Mouse (Mus musculus): Measurements from ENCODE around the gene Faap100.
"Not testable (repeated sequence)": the region's sequence is repeated elsewhere in the genome, so short reads cannot be mapped to it uniquely, and the experiment has no call there.

The Faap100 gene

DNA sequence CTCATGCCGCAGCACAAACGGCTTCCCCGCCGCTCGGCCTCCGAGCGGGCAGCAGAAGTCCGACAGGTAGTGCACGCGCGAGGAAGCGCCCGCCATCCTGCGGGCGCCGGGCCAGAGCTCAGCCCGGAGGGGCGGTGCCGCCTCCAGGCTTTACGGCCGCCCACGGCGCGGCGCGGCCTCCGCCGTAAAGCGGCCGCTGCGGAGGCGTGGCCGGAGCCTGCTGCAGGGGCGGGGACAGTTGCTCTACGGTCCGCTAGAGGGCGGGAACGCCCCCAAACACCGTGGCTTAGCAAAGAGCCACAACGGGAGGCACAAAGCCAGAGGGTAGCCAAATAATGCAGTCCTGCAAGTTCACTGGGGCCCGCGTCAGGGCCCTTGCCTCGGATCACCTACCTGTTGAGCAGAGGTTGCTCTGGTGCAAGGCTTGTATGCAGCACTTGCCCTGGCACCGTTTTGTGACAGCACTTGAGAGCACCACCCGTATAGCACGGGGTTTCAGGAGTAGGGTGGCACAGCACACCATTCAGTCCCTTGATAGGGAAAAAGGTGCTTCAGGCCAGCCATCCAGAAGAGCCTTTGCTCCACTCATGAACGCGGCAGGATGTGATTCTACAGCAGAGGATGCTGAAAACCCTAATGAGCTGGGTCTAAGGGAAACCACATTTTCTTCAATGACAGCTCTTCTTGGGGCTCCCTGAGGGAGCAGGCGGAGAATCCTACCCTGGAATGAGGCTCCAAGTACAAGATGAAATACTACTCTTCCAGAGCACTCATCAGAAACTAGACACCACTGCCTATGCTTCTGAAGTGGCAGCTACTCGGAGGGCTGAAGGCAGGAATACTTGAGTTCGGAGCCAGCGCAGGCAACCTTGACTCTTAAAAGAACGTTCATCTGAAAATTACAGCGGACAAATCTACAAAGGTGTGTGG, at the start of gene Faap100:
Gene Faap100 (minus strand): TSS at position 154 of the 930 bp plus-strand sequence.
- DNase-seq, result peak; percentile 95

DNA sequence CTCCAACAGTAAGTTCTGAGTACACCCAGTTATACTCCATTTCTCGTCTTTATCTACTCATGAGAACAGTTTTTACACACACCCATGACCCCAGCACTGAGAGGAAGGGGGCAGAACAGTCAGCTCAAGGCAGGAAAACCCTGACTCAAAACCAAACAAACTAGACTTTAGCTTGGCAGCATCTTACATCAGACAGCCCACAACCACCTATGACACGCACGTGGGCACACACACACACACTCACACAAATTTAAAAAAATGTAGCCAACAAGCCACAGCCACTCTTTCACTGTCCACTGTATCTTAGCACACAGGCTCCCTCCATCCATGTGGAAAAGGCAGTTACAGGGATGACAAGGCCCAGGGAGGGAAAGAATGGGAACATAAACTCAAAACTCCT, 48.2 kb upstream of the Faap100 start:
- no peak for DNase-seq

DNA sequence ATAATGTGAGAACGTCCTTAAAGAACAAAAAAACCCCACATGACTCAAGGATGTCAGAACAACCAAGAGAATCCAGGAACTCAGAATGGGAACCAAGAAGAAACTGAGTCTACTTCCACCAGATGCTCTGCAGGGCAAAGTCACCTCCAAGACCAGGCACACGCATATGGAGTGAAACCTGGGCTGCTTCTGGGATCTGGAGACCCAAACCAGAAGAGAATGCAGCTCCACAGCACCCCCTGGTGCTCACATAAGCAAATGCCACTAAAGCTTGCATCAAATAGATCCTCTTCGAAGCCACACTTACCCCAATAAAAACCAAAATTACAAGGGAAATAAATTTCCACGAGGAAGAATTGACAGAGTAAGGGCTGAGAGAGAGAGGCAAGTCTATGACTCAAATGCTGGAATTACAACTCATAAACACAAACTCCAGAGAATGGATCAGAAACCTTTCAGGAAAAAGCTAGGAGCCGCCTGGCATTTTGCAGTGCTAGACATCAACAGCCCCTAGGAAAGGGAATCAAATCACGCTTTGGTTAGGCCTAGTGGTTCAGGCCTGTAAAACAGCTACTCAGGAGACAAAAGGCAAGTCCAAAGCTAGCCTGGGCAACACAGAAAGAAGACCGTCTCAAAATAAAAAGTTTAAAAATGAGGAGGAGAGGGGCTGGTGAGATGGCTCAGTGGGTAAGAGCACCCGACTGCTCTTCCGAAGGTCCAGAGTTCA, 45.2 kb upstream of the Faap100 start:
- DNase-seq, result peak; percentile 65

DNA sequence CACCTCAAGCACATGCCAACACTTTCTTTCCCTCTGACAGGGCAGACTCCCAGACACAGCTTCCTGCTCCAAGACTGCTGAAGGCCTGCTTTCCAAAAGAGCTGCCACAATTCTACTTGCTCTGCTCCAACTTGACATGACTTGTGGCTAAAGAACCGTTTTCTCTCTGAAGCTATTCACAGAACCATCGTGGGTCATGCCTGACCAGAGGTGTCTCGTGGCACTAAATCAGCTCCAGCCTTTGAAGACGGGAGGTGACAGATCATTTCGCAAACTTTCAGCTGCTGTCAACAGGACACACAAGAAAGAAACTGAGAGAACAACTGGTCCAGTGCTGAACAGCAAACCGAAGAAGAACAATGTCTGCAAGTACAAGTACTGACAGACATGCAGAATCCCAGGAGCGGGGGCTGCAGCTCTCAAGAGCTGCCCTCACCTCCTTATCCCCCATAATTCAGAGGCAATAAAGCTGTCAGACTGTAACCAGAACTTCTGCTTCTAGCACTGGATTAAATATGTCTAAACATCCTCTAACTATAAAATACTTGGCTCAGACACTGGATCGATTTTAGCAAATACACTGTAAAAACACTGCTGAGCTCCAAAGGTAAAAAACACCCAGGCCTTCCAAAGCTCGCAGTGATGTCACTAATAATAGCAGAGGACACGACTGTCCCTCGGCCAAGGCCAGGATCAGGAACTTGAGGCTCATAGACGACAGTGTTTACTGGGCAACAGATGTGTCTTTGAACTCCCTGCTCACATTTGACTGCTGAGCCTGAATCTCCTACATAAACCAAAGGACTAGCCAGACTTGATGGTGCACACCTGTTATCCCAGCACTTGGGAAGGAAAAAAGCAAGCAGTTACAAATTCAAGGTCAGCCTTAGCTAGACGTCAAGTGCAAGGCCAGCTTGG, 44.3 kb upstream of the Faap100 start:
- peak; percentile 12 for DNase-seq

DNA sequence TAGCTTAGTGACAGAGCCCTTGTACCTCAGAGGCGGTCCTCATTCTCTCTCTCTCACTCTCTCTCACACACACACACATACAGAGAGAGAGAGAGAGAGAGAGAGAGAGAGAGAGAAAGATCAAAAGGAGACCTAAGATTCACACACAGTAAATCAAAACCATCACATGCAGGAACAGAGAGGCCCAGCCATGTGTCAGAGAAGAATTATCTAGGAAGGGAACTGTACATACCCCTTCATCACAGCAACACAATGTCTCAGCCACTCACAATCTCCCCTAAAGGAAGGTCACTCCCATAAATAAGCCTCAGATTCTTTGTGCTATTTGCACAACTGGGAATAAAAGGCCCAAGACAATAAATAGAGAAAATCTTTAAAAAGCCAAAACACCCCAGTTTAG, 40.0 kb upstream of the Faap100 start:
- DNase-seq, result no peak

DNA sequence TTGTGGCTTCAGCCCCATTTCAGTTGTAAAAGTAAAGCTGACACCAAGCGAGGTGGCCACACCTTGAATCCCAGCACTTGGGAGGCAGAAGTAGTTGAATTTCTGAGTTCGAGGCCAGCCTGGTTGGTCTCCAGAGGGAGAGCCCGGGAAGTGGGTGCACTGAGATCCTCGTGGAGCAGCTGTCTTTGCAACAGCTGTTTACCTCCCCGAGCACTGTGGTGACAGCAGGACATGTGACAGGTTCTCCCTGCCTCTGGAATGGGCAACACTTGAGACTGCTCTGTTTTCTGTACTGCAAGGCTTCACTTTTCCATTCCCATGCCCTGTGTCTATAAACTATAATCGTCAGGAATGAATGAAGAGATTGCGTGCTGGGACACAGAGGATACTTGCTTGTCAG, 39.3 kb upstream of the Faap100 start:
- DNase-seq, result no peak

DNA sequence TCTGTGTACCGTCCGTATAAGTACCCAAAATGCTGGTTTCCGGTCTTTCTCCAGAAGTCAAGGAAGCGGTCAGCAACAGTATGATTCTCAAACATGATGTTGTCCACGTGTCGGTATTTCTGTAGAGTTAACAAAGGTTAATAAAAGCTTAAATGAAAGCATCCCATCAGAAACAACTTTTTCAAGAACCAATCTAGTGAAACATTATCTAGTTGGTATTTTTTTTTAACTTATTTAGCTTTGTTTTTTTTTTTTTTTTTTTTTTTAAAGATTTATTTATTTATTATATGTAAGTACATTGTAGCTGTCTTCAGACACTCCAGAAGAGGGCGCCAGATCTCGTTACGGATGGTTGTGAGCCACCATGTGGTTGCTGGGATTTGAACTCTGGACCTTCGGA, 35.1 kb upstream of the Faap100 start:
- not testable (repeated sequence) for DNase-seq

DNA sequence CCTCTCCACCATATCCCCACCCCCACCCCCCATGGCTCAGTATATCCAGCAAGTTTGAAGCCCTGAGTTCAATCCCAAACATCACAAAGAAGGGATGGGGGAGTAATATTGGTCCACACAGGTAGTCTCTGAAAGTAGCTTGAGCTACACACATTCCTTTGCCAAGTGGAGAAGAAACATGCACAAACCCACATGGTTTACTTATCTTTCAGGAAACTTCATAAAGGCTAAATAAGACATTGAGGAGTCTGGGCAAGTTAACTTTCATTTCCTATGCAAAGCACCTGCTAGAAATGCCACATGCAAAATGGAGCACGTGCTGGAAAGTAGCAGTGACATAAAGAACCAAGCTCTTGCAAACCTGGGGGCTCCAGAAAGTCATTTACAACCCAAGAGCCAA, 27.9 kb upstream of the Faap100 start:
- DNase-seq, result no peak

DNA sequence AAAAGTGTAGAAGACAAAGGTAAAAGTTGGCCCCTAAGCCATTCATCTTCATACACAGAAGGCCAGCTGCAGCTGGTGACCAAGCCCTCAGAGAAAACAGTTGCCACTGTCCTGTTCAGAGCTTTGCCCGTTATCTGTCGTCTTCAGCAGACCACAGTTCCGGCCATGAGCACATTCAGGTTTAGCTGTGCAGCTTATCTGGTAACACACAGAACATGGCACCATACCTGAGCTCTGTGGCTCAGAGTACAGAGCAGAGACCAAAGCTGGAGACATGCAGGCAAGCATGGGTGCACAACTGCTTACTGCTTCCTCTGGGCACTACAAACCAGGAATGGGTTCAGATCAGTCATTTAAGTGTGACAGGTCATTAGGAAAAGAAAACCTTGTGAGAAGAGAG, 27.3 kb upstream of the Faap100 start:
- no peak for DNase-seq

DNA sequence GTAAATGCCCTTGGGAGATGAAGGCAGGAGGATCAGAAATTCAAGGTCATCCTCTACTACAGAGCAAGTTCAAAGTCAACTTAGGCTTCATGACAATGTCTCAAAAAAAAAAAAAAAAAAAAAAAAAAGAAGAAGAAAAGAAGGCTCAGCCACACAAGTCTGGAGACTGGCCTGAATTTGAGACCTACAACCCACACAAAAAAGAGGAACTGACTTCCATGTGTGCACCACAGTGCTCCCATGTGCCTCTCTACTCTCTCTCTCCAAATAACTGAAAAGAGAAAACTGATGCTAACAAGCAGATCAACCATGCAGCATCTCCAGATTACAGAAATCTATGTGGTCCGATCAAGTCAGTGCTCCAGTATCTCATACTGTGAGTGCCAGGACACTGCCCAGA, 26.2 kb upstream of the Faap100 start:
- DNase-seq, result no peak

DNA sequence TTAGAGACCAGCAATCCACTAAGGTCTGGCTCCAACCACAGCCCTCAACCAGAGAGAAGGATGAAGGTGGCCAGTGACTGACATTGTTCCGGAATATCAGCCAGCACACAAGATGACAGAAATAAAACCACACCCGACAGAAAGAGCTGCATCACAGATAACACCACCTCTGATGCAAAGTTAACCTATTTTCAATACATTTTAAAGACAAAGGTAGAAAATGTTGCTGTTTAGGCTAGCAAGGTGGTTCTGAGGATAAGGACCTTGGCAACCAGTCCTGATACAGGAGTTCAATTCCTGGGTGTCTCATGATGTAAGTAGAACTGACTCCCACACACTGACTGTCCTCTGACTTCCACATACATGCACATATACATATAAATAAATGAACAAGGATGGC, 20.8 kb upstream of the Faap100 start:
- no peak for DNase-seq

DNA sequence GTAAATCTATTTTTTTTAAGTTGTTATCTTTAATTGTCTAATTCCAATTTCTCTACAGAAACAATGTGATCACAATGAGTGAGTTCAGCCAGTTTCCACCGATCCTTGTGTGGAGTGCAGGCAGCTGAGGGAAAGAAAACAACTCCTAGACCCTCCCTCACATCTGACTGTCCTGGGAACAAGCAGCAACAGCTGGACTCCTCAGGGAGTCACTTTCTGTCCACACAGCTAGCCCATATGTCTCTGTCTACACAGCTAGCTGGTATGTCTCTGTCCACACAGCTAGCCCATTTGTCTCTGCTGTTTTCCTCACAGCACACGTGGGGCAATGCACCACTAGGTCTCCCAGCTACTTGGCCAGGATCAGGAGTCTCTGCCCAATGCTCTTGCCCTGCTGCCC, 19.0 kb upstream of the Faap100 start:
- DNase-seq, result no peak

DNA sequence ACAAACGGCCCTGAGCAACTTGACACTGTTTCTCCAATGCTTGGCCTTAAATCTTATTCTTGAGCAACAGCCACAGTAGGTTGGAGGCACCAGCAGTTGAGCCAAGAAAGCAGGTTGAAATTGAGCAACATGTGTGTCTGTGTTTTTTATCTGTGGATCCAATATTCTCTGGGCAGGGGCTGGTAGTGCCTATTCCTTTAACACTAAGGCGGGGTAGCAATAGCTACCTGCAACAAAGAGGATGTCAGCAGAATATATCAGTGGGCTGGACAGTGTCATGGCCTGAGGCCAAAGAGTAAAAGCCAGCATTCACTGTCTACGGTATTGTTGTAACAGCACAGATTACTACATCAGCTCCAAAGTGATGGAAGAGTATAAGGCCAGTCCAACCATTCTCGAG, 17.1 kb upstream of the Faap100 start:
- no peak for DNase-seq

DNA sequence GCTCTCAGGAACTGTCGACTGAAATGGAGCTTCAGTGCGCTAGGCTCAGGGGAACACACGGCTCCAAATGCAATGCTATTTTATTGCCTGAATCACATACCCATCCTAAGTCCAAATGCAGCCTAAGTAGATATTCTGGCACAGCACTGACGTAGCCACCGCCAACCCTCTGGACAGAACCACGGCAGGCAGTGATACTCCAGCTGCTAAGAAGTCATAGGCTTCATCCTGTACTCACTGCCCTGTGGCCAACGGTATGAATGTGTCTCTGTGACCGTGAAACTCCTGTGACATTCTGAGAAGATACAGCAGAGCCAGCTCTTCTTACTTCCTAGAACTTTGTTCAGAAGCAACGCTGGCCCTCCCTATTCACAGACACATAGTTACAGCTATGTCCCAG, 10.0 kb upstream of the Faap100 start:
- DNase-seq, result no peak

DNA sequence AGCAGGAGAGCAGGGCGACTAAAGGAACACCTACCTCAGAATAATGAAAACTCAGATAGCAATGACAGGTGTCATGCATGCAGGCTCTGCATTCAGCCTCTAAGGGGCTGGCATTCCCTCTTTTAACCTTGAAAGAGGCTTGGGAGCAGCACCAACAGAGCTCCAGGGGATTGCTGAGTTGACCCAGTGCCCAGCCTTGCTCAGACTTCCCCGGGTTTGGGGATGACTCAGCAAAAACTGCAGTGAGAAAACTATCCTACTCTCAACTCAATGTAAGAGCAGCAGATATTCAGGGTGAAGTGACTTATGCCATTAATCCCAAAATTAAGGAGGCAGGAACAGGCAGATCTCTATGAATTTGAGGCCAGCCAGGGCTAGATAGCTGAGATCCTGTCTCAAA, 8.6 kb upstream of the Faap100 start:
- no peak for DNase-seq

DNA sequence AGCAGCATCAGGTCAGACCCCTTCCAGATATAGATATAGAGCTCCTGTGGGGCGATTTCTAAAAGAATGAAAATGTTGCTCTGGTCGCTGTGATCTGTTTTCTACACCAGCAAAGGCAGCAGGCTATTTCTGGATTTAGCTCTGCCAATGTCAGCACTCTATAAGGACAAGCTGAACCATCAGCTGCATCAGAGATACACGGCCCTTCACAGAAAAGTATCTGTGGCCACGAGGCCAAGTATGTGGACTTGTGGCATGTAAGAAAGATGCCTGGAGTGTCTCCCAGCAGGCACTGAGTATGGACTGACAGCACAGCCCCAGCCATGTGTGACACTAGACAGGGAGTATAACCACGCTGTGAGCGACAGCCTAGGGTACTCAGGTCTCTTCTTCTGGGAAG, 8.1 kb upstream of the Faap100 start:
- DNase-seq, result no peak

DNA sequence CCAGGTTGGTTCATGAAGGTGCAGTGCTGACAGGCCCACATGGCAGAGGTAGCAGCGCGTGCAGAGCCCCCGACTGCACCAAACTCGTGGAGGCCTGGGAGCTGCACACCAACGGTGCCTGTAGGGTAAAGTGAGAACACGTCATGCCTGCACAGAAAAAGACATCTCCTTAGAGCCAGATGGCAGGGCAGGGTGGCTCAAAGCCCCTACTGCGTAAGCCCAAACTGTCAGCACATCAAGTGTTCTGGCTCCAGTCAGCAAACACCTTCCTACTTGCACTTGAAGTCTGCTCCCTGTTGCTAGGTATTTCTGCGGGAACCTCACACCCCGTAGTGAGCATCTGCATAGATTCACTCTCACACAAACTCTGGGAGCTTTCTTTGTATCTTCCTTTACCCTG, 3.9 kb upstream of the Faap100 start:
- no peak for DNase-seq

DNA sequence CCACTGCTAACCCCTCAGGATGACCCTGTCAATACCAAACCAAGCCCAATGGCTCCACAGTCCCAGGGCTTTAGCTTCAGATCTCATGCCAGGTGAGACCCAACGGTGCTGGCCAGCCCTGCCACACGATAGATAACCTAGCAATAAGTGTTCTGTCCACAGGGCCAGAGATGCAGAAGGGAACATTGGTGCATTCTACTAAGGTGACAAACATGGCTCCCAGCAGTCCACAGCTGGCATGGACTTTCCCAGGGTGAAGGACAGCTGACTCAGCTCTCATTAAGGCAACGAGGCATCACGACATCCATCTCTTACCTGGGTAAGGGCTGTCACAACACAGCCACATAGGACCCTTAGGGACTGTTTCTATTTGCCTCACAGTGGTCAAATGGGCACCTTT, 2.6 kb upstream of the Faap100 start:
- DNase-seq, result no peak

DNA sequence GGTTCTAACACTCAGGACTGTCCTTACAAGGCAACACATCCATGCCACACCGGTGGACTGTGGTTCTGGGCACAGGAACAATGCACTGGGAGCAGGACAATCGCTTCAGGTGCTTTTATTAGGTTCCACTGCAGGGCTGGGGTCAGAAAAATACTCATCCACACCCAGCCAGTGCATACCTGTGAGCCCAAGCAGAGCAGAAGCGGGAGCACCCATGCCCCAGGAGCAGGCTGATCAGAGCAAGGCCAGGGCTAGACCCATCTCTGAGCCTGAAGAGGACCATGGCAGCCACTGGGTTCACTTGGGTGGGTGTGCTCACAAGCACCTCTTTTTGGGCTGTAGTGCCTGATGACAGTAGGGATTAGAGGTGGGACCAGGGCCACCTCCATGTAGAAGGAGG, 1.7 kb upstream of the Faap100 start:
- no peak for DNase-seq

DNA sequence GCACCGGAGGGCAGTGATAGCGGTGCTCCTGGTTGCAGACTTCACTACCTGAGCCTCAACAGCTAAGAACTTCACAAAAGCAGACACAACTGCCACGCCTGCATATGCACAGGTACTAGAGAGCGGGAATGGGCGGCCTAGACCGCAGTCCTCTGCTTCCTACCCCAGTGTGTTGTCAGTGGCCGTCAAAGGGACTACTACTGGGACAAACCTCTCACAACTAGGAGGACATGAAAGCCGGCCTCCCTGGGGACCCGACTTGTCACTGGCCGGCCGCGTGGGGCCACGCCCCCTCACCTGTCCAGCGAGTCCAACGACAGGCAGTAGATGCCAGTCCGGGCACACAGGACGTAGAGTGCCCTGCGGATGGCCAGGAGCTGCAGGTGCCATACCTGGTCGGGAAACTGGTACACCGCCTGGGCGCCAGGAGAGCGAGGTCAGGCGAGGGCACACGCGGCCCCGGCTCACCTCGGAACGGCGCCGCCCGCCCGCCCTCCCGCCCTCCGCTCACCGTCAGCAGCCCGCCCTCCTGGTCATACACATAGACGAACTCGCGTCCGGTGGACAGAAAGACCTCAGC, 443 bp downstream of the Faap100 start:
- DNase-seq, result peak; percentile 73

DNA sequence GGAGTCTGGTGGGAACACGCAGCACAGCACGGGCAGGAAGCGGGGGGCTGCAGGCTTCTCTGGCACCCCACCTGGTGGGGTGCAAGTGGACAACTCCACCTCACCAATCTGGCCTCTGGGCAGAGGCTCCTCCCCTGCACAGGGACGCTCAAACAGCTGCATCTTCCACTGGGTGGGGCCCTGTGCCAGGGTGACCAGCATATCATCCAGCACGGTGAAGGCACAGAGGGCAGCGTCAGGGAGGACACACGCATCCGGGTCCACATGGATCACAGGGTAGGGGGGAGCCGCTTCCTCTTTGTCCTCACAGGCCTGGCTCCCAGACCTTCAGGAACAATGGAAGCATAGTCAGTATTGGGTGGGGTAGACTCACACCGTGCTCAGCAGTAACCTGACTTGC, 1.2 kb downstream of the Faap100 start:
- DNase-seq, result no peak

DNA sequence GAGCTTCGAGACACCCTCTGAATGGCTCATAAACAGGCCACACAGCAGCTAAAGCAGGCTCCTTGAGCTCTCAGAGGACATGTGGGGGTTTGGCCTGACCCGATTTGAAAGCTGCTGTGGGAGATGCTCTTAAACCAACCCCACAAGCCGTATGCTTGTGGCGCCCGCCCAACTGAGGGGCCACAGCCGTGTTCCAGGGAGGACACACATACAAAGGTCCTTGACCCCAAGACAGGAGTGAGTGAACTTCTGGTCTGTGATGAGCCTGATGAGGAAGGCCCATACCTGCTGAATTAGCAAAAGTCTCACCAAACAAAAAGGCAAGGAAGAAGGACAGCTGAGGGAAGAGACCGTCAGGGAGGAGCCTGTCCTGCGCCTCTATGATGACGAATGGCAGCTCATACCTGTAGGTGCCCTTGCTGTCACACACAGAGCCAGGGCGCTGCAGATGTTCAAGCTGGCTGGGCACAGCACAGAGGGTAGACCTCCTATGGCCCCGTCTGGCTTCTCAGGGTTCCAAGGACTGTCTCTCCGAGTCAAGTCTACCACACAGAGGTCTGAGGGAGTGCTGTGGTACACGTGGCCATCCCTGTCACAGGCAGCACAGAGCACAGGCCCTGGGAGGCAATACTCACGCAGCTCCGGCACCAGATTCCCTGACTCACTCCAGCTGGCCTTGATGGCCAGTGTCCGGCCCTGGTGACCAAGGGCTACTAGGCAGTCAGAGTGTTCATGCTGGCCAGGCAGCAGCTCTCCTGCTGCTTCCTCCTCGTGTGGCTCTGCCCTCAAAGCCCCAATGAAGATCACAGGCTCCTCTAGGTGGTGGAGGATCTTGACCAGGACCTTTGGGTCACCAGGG, 2.0 kb downstream of the Faap100 start:
- DNase-seq, result no peak

Data from kidney, adult 9 months (tissue).